Mouse (Mus musculus): Measurements from ENCODE around the gene Clcnka. TPM values are rescaled to one million over a fixed set of nuclear protein-coding genes. Genes with fewer than 3 reads are reported as not detected.
A peak's percentile ranks its signal among the peaks of the same experiment; 100 is the strongest.

Clcnka gene
- total RNA-seq (2021): 1 to 10 TPM; 1.6 to 2.6 TPM
- long read RNA-seq, experiment 1, partial matches to known transcripts: 0 of 4 reads
- long read RNA-seq, experiment 1, other reads (novel, unspliced or antisense): 0 of 4 reads
- long read RNA-seq, experiment 2, partial matches to known transcripts: 0 of 3 reads
- long read RNA-seq, experiment 2, other reads (novel, unspliced or antisense): 0 of 3 reads

- no peak for DNase-seq (ENCODE audit: low spot score in 2 of 2)
Measured at GRCm38 (mm10) chr4:141398545-141398944, at the start of gene Clcnka. TSS of gene Clcnka (minus strand) at chr4:141398724.

GRCm38 (mm10) chr4:141446211-141446610 is 47.7 kb upstream of the Clcnka start:
- no peak for DNase-seq (ENCODE audit: low spot score in 2 of 2)

GRCm38 (mm10) chr4:141445328-141445720 is 46.8 kb upstream of the Clcnka start:
- DNase-seq (ENCODE audit: low spot score in 2 of 2): no peak

- peak; percentile 82 to 93 for DNase-seq (ENCODE audit: low spot score in 2 of 2)
Measured at GRCm38 (mm10) chr4:141444451-141445327, 46.2 kb upstream of the Clcnka start, which contains the start of gene Zbtb17. TSS of gene Zbtb17 (plus strand) at chr4:141444654.

- no peak for DNase-seq (ENCODE audit: low spot score in 2 of 2)
Measured at GRCm38 (mm10) chr4:141443641-141444429, 45.3 kb upstream of the Clcnka start.

GRCm38 (mm10) chr4:141440877-141441276 is 42.4 kb upstream of the Clcnka start:
- no peak for DNase-seq (ENCODE audit: low spot score in 2 of 2)

- no peak for DNase-seq (ENCODE audit: low spot score in 2 of 2)
Measured at GRCm38 (mm10) chr4:141439083-141439803, 40.7 kb upstream of the Clcnka start.

GRCm38 (mm10) chr4:141435974-141436373 is 37.5 kb upstream of the Clcnka start, which contains the start of gene Srarp:
TSS of gene Srarp (minus strand) at chr4:141436105.
- no peak for DNase-seq (ENCODE audit: low spot score in 2 of 2)

GRCm38 (mm10) chr4:141433191-141433590 is 34.7 kb upstream of the Clcnka start:
- no peak for DNase-seq (ENCODE audit: low spot score in 2 of 2)

- no peak for DNase-seq (ENCODE audit: low spot score in 2 of 2)
Measured at GRCm38 (mm10) chr4:141432666-141433065, 34.1 kb upstream of the Clcnka start.

GRCm38 (mm10) chr4:141430997-141431396 is 32.5 kb upstream of the Clcnka start:
- peak in 1 of 2 experiments; percentile 63 for DNase-seq (ENCODE audit: low spot score in 2 of 2)

- peak in 1 of 2 experiments; percentile 48 for DNase-seq (ENCODE audit: low spot score in 2 of 2)
Measured at GRCm38 (mm10) chr4:141429847-141430246, 31.3 kb upstream of the Clcnka start.

- no peak for DNase-seq (ENCODE audit: low spot score in 2 of 2)
Measured at GRCm38 (mm10) chr4:141429381-141429780, 30.9 kb upstream of the Clcnka start.

- DNase-seq (ENCODE audit: low spot score in 2 of 2): no peak
Measured at GRCm38 (mm10) chr4:141427921-141428320, 29.4 kb upstream of the Clcnka start.

- no peak for DNase-seq (ENCODE audit: low spot score in 2 of 2)
Measured at GRCm38 (mm10) chr4:141426796-141427745, 28.5 kb upstream of the Clcnka start.

- peak in 1 of 2 experiments; percentile 53 for DNase-seq (ENCODE audit: low spot score in 2 of 2)
Measured at GRCm38 (mm10) chr4:141425484-141426479, 27.3 kb upstream of the Clcnka start.

- DNase-seq (ENCODE audit: low spot score in 2 of 2): peak in 1 of 2 experiments; percentile 6
Measured at GRCm38 (mm10) chr4:141423691-141424431, 25.3 kb upstream of the Clcnka start.

GRCm38 (mm10) chr4:141423288-141423687 is 24.8 kb upstream of the Clcnka start:
- peak in 1 of 2 experiments; percentile 12 for DNase-seq (ENCODE audit: low spot score in 2 of 2)
